Mouse (Mus musculus): ENCODE data around the gene Syt16. TPM values are rescaled to one million over a fixed set of nuclear protein-coding genes. Genes with fewer than 3 reads are reported as not detected.
A peak's percentile ranks its signal among the peaks of the same experiment; 100 is the strongest.

Gene Syt16
- polyA plus RNA-seq, 1 experiment, result 0.02 TPM

GRCm38 (mm10) chr12:73957676-73958075 lies 39.8 kb upstream of the Syt16 start:
- Histone ChIP-seq H3K27ac (ENCODE audit: insufficient read depth, low read depth, low read length) (no peak overlapping the region), H3K4me3 (ENCODE audit: insufficient read depth, low read depth, low read length) (no peak overlapping the region), H3K27me3 (replicated peaks; ENCODE audit: control insufficient read depth, insufficient read depth, low read length) (no peaks in the 10 kb centered on the region), H3K4me1 (ENCODE audit: control insufficient read depth, insufficient read depth, low read length) (peaks cover 5% of the 10 kb centered on the region; the same call in 1 of the 2 replicates), H3K36me3 (ENCODE audit: control insufficient read depth, insufficient read depth, low read length) (no peaks in the 10 kb centered on the region)
- TF ChIP-seq CTCF (conservative IDR thresholded peaks at IDR 0.05; ENCODE audit: insufficient read depth, insufficient read length, low read depth, low read length) (no peak), POLR2A (IDR thresholded peaks at IDR 0.05; ENCODE audit: low read depth, low read length) (no peak)
- DNase-seq, result no peak
- WGBS, result 92% methylated on average over 3 of the region's 3 CpGs

- no peak for DNase-seq
- WGBS, result 88% methylated on average over 2 of the region's 2 CpGs
These were observed 38.6 kb upstream of the Syt16 start for GRCm38 (mm10) chr12:73958830-73959229.

GRCm38 (mm10) chr12:73964291-73965281 lies 32.9 kb upstream of the Syt16 start, which contains the start of gene Snapc1:
Gene Snapc1 (plus strand): TSS chr12:73964481.
- H3K4me3 ChIP-seq (ENCODE audit: insufficient read depth, low read depth, low read length), result peak within 1 kb of the TSS; percentile 84
- H3K27ac ChIP-seq (ENCODE audit: insufficient read depth, low read depth, low read length), result peak within 1 kb of the TSS; percentile 46
- peak; percentile 98 for DNase-seq
- peaks cover 3% of the 10 kb centered on the region; the same call in 1 of the 2 replicates for H3K4me1 ChIP-seq (ENCODE audit: control insufficient read depth, insufficient read depth, low read length)
- peak; percentile 73 for TF ChIP-seq POLR2A (IDR thresholded peaks at IDR 0.05; ENCODE audit: low read depth, low read length)
- TF ChIP-seq CTCF (conservative IDR thresholded peaks at IDR 0.05; ENCODE audit: insufficient read depth, insufficient read length, low read depth, low read length), result no peak
- H3K27me3 ChIP-seq (replicated peaks; ENCODE audit: control insufficient read depth, insufficient read depth, low read length), result no peaks in the 10 kb centered on the region
- no peaks in the 10 kb centered on the region; the same call in none of the 2 replicates for H3K36me3 ChIP-seq (ENCODE audit: control insufficient read depth, insufficient read depth, low read length)
- WGBS, result 1% methylated on average over 60 of the region's 60 CpGs

More at GRCm38 (mm10) chr12:73958830-73959229, 38.6 kb upstream of the Syt16 start:
- no peak for TF ChIP-seq CTCF (conservative IDR thresholded peaks at IDR 0.05; ENCODE audit: insufficient read depth, insufficient read length, low read depth, low read length)
- TF ChIP-seq POLR2A (IDR thresholded peaks at IDR 0.05; ENCODE audit: low read depth, low read length), result no peak
- H3K27ac ChIP-seq (ENCODE audit: insufficient read depth, low read depth, low read length), result no peak overlapping the region
- H3K4me3 ChIP-seq (ENCODE audit: insufficient read depth, low read depth, low read length), result no peak overlapping the region
- no peaks in the 10 kb centered on the region for H3K27me3 ChIP-seq (replicated peaks; ENCODE audit: control insufficient read depth, insufficient read depth, low read length)
- H3K36me3 ChIP-seq (ENCODE audit: control insufficient read depth, insufficient read depth, low read length), result no peaks in the 10 kb centered on the region
- peaks cover 5% of the 10 kb centered on the region; the same call in 1 of the 2 replicates for H3K4me1 ChIP-seq (ENCODE audit: control insufficient read depth, insufficient read depth, low read length)

GRCm38 (mm10) chr12:73969142-73969541 lies 28.3 kb upstream of the Syt16 start:
- Histone ChIP-seq H3K27me3 (replicated peaks; ENCODE audit: control insufficient read depth, insufficient read depth, low read length) (no peaks in the 10 kb centered on the region), H3K4me1 (ENCODE audit: control insufficient read depth, insufficient read depth, low read length) (peaks cover 3% of the 10 kb centered on the region; the same call in 1 of the 2 replicates), H3K27ac (ENCODE audit: insufficient read depth, low read depth, low read length) (no peak overlapping the region), H3K4me3 (ENCODE audit: insufficient read depth, low read depth, low read length) (no peak overlapping the region), H3K36me3 (ENCODE audit: control insufficient read depth, insufficient read depth, low read length) (peaks cover 11% of the 10 kb centered on the region)
- WGBS, result 96% methylated on average over 8 of the region's 8 CpGs
- no peak for TF ChIP-seq POLR2A (IDR thresholded peaks at IDR 0.05; ENCODE audit: low read depth, low read length)
- no peak for TF ChIP-seq CTCF (conservative IDR thresholded peaks at IDR 0.05; ENCODE audit: insufficient read depth, insufficient read length, low read depth, low read length)
- no peak for DNase-seq

- Histone ChIP-seq H3K36me3 (ENCODE audit: control insufficient read depth, insufficient read depth, low read length) (peaks cover 14% of the 10 kb centered on the region), H3K4me3 (ENCODE audit: insufficient read depth, low read depth, low read length) (no peak overlapping the region)
These were observed 22.9 kb upstream of the Syt16 start for GRCm38 (mm10) chr12:73974584-73974983.

GRCm38 (mm10) chr12:73978144-73978543 lies 19.3 kb upstream of the Syt16 start:
- WGBS, result 29% methylated on average over 3 of the region's 3 CpGs
- TF ChIP-seq POLR2A (IDR thresholded peaks at IDR 0.05; ENCODE audit: low read depth, low read length), result no peak
- TF ChIP-seq CTCF (conservative IDR thresholded peaks at IDR 0.05; ENCODE audit: insufficient read depth, insufficient read length, low read depth, low read length), result no peak
- Histone ChIP-seq H3K4me3 (ENCODE audit: insufficient read depth, low read depth, low read length) (no peak overlapping the region), H3K4me1 (ENCODE audit: control insufficient read depth, insufficient read depth, low read length) (peaks cover 18% of the 10 kb centered on the region), H3K36me3 (ENCODE audit: control insufficient read depth, insufficient read depth, low read length) (peaks cover 3% of the 10 kb centered on the region), H3K27ac (ENCODE audit: insufficient read depth, low read depth, low read length) (peak overlapping the region; percentile 18), H3K27me3 (replicated peaks; ENCODE audit: control insufficient read depth, insufficient read depth, low read length) (no peaks in the 10 kb centered on the region)
- peak; percentile 92 for DNase-seq

More at GRCm38 (mm10) chr12:73974584-73974983, 22.9 kb upstream of the Syt16 start:
- TF ChIP-seq POLR2A (IDR thresholded peaks at IDR 0.05; ENCODE audit: low read depth, low read length) (no peak), CTCF (conservative IDR thresholded peaks at IDR 0.05; ENCODE audit: insufficient read depth, insufficient read length, low read depth, low read length) (no peak)
- Histone ChIP-seq H3K4me1 (ENCODE audit: control insufficient read depth, insufficient read depth, low read length) (peaks cover 15% of the 10 kb centered on the region), H3K27ac (ENCODE audit: insufficient read depth, low read depth, low read length) (no peak overlapping the region), H3K27me3 (replicated peaks; ENCODE audit: control insufficient read depth, insufficient read depth, low read length) (no peaks in the 10 kb centered on the region)
- WGBS, result 88% methylated on average over 6 of the region's 6 CpGs
- DNase-seq, result no peak

- 76% methylated on average over 5 of the region's 5 CpGs for whole genome bisulfite sequencing
These were observed 17.8 kb upstream of the Syt16 start for GRCm38 (mm10) chr12:73979667-73980066.

More at GRCm38 (mm10) chr12:73979667-73980066, 17.8 kb upstream of the Syt16 start:
- TF ChIP-seq POLR2A (IDR thresholded peaks at IDR 0.05; ENCODE audit: low read depth, low read length) (no peak), CTCF (conservative IDR thresholded peaks at IDR 0.05; ENCODE audit: insufficient read depth, insufficient read length, low read depth, low read length) (no peak)
- Histone ChIP-seq H3K27ac (ENCODE audit: insufficient read depth, low read depth, low read length) (no peak overlapping the region; the same call in 1 of the 2 replicates), H3K36me3 (ENCODE audit: control insufficient read depth, insufficient read depth, low read length) (peaks cover 3% of the 10 kb centered on the region), H3K4me1 (ENCODE audit: control insufficient read depth, insufficient read depth, low read length) (peaks cover 18% of the 10 kb centered on the region), H3K4me3 (ENCODE audit: insufficient read depth, low read depth, low read length) (no peak overlapping the region), H3K27me3 (replicated peaks; ENCODE audit: control insufficient read depth, insufficient read depth, low read length) (no peaks in the 10 kb centered on the region)
- peak; percentile 17 for DNase-seq

Data from kidney, adult 2 months (tissue).